Mouse (Mus musculus) cerebellum, adult 9-11 months (tissue): ENCODE measurements around the gene Adcy5.

ENCODE experiments used
- DNase-seq: peaks from one replicate; pipeline ENCODE4 v3.0.0; 2022

The Adcy5 gene

DNA sequence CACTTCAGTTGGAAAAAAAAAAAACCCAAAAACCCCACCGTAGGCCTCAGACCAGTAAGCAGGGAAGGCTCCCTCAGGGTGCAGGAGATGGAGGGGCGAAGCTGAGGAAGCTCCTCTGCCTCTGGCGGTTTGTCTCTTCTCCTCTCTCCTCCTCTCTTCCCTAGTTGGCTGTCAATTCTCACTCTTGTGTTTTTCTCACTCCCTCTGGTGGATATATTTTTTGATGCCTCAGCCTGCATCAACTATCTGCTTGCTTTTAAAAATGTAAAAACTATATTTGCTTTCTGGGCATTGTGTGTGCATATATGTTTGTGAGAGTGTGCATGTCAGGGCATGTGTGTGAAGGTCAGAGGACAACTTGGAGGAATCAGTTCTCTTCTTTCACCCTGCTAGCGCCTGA lies 117.7 kb downstream of the Adcy5 start:
- DNase-seq: no peak

DNA sequence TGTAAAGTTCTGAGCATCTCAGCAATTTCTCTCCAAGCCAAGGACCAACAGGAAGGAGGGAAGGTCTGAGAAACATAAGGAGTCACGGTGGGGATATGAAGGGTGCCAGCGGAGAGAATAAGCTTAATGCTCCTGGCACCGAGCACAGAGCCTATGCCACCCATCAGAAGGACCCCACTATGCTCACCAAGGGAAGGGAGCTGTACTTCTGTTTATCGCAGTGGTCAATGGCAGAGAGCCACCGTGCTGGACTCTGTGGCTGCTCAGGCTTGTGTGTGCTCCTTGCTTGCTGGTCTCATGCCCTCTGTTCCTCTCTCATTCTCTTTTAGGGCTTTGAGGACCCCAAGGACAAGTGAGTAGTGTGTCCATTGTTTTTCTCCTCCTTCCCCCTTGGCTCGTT lies 123.5 kb downstream of the Adcy5 start:
- DNase-seq: no peak

DNA sequence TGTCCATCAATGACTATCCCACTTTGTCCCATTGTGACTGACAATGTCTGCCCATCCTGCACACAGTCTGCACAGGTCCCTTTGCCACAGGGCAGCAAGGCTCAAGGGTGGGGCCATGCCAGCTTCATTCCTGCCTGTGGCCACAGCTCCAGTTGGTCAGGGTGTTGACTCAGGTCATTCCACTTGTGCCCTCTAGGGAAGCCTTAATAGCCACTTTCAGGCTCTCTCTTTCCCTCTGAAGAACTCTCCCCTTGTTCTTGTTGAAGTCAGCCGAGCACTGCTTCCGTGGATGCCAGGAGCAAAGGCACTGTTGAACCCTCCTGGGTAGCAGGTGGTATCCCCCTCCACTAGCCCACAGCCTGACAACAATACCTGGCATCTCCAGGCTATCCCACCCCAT lies 127.8 kb downstream of the Adcy5 start:
- no peak for DNase-seq

DNA sequence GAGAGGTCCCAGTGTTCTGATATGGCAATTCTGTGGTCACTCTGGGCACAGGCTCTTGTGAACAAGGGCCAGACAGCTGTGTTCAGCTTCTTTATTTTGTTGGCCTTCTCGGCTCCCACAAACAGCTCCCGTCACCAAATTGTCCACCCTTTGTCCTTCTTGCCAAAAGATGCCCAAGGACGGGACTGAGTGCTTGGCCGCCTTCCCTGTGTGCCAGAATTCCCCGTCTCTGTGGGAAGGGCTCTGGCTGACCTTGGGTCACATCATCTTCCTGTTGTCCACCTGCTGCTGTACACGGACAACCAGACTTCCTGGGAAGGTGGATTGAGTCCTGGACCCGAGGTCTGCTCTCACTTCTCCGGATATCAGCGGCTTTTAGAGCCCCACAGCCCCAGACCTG lies 131.1 kb downstream of the Adcy5 start:
- no peak for DNase-seq

DNA sequence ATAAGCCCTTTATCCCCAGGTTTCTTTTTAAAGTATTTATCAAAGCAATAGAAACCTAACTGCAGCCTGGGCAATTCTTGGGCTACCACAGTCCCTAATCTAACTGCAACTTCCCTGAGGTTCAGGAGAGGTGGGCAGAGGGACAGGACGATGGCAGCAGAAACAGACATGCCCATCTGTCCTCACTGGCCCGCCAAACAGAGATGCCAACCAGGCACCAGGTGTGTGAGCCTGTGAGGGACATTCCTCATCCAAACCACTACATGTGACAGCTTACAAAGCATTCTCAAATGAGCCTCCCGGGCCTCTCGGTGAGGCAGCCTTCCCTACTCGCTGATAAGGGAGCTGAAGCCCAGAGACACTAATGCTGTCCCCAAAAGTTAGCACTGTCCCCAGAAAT lies 132.6 kb downstream of the Adcy5 start:
- DNase-seq: no peak

DNA sequence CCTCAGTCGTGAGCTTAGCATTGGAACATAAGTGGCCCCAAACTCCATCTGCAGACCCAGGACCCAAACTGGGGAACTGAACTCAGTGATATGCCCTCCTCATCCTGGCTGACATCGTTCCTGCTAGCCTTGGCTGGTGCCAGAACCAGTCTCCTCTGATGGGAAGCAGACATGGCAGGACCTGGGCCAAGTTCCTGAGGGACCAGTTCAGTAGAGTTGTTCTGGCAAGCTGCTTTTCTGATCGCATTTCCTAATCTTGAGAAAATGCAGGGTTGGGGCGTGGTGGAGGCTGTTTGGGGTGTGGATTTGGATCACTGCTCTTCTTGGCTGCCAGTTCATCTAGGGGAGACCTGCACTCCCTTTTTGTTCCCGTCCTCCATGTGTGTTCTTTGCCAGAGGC lies 143.1 kb downstream of the Adcy5 start:
- DNase-seq: no peak

DNA sequence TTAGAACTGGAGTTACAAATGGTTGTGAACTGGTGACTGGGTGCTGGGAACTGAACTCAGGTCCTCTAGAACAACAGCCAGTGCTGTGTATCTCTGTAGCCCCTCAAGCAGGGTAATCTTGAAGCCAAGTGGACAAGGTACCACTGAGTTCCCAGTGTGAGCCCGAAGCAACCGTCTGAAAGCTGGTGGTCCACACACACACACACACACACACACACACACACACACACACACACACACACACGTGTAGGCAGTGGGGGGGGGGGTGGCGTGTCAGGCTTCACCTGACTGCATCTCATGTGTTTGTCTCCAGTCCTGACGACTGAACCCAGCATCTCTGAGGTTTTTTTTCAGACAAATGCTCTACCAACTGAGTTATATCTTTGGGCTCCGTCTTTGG lies 145.5 kb downstream of the Adcy5 start:
- no peak for DNase-seq

DNA sequence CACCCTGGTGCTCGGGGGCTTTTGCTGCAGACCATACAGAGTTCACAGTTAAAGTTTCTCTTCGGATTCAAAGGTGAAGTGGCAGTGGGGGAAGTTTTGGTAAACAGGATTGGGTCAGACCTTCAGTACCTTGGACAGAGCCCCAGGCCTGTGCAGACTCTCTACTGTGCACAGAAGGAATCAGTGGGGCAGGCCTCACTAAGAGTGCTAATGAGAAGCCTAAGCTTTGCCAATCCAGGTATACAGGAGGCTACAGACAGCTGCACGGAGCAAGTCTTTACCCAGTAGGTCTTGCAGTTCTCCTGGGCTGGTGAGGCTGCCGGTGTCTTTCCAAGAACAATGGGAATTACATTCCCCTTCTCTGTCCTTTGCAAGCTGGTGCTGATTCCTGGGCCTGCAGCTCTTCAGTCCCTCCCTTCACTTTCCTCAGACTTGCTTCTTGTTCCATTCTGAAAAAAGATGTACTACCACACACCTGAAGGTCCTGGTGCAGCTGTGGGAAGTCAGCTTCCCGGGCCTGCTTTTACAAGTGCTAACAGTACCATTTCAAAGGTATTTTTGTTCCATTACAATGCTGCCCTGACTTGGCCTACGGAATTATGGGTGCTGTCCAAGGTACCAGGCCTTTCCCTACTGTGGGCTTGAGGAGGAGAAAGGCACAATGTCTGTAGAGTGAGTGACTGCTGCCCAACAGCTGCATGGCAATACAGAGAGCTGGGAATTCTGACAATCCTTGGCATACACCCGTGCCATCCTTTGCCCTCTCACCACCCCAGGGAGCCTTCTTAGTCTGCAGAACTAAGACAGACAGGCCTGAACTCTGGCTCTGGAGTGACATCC lies 148.0 kb downstream of the Adcy5 start:
- no peak for DNase-seq

DNA sequence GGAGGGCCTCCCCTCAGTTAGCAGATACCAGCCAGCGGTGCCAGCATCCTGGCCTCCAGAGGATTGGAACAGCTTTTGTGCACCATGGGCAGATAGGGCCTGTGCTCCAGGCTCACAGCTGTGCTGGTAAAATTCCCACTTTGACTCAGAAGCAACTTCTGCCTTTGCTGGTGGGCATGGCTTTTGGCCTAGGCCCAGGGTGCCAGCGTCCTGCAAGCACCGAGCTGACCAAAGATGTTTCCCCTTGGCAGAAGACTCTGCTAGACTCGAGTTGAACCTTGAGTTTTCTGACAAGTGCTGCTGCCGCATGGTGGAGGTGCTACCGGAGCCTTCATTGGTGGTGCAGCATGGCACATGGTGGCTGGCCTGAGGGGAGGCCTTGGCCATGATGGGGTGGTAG lies 149.0 kb downstream of the Adcy5 start:
- no peak for DNase-seq

DNA sequence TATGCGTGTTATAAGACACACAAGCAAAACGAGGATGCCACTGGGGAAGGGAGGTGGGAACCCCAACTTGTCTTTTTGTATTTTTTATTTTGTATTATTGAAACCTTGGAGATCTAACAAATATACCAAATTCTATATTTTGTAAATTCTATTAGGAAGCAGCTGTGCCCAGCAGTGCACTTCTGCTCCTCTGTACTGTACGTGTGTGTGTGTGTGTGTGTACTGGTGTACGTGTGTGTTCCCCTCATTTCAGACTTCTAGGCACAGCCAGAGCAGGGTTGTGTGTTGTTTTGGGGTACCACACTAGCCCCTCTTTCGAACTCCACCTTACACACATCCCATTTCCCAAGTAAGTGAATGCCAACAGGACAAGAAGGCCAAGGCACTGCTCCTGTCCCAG lies 149.7 kb downstream of the Adcy5 start:
- no peak for DNase-seq

DNA sequence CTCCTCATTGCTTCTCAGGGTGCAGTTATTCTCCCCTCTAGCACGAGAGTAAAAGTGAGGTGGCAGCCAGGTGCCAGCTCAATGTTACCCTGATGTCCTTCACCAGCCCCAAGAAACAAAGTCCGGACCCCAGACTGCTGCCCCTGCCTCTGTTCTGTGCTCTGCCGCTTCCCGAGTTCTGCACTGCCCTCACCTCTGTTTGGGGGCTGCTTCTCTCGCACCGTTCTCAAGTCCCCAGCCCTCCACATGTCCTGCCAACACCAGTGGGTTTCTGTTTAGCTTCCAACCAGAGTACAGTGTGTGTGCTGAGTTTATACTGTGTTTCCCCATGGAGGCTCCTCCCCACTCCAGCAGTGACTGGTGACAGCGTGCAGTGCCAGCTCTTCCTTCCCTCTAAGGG lies 150.5 kb downstream of the Adcy5 start:
- no peak for DNase-seq

DNA sequence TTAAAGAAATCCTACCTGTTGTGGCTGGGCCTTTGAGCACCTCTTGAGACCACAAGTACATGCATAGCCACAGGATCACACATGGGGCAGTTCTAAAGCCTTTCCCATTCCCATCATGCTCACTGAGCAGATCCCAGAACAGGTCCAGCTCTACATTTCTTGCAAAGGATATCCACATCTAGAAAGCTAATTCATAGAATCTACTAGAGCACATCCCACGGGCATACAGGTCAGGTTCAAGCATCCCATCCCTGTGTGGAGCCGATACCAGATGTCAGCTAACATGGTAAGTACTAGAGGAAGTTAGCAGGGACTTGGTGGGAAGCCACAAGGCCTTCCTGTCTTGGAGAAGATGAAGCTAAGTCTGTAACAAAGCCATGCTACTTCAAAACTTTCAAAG lies 152.0 kb downstream of the Adcy5 start:
- no peak for DNase-seq

DNA sequence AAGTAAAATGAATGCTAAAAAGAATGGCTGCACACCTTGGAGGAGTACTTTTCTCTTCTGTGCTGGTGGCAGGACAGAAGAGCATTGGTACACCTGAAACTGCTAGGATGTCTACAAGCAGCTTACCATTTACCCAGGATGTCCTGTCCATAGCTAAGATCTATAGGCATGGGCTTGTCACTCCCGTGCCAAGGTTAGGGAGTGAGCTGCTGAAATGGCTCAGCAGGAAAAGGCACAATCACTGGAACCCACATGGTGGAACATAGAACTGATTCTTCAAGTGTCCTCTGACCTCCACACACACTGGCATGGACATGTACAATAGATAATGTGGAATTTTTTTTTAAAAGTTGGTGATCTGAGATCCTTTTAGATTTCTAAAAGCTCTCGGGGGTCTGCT lies 152.7 kb downstream of the Adcy5 start:
- DNase-seq: no peak

DNA sequence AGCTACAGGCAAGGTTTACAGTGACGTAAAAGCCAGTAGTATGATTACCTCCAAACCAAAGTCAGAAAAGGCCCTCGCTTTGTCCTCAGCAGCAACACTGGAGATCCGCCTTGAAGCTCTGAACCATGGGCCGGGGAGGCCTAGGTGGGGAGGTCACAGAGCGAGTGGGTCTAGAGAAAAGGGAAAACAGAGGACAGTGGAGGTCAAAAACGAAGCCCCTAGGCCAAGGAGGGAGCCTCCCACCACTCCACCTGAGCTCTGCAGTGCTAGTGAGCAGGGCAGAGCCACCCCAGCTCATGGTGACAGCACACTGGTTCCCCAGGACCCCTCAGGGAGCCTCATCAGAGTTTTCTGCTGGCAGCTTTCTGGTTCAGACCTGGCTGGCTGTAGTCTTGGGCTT lies 153.3 kb downstream of the Adcy5 start:
- DNase-seq: no peak

DNA sequence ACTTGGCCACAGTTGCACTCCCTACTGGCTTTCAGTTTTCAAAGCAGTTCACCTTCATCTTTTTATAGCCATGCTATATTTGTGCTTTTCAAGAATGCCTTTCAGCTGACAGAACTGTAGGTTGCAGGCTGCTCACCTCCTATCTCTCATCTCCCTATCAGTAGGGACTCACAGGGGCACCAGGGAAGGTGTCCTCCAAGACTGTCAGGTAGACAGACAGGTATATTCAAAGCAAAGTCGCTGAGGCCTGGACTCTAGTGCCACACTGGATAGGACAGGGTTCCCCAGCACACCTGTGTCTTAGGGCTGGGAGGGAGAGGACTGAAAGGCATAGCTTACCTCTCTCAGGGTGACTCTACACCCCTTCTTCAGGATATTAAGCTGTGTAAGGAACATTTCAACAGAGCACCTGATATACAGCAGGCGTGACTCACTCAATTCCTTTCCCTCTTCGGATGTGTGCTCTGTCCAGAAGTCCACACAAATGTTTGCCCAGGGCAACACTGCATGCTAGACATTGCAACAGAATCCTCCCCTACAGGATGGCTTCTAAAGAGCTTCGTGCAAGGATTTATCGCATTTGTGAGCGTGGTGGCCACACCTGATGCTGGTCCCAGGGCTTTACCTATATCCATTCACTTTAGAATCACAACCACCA lies 153.9 kb downstream of the Adcy5 start:
- DNase-seq: no peak

DNA sequence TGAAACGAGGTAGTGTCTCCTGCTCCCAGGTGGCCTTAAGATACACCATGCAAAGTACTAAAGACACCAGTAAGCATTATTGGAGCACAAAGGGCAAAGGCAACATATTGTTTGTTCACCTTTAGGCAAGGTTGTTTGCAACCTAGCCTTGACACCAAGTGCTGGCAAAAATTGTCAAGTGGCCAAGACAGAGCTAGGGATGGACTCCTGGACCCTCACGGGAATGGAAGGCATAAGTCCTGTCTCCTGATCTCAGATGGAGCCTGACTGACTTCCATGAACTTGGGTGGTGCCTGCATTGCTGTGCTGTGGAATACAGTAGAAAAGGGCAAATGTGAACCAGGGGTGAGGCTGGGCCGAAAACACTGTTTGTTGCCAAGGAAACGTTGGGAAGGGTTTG lies 155.0 kb downstream of the Adcy5 start:
- no peak for DNase-seq

DNA sequence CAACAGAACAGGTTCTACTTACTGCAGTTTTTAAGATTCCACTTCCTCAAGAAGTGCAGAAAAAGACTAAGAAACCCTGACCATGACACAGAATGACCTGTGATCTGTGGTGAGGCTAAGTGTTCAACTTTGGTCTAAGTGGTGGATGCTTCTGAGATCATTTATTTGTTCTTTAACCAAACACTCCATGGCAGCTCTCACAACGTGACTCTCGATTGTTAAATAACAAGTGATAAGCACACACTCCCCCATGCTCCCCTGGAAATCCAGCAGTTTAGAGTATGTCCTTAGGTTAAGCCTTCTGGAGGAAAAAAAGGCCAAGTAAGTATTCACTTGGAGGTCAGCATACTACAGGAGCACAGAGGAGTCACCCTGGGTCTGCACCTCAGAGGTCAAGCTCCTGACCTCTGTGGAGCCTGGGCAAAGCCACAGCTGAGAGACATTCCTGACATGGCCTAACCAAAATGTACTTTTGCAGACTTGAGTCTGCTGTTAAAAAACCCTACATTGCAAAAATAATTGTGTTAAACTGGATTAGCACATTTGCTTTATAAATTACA lies 156.0 kb downstream of the Adcy5 start:
- no peak for DNase-seq

DNA sequence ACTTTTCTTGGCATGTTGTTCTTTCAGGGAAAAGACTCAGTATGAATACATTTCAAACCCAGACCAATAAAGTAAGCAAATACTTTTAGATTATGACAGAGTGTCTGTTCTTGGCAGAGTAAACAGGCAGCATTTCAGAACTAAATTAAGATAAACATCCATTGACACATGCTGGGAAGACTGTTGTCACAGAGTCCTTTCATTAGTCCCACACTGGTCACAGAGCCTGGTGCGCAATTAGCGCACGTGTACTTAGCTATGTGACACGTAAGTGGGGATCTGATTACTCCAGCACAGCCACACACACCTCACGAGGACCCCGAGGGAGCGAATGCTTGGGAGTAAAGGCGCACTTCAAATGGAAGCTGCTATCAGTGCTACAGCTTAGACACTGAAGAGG lies 156.9 kb downstream of the Adcy5 start:
- DNase-seq: no peak

DNA sequence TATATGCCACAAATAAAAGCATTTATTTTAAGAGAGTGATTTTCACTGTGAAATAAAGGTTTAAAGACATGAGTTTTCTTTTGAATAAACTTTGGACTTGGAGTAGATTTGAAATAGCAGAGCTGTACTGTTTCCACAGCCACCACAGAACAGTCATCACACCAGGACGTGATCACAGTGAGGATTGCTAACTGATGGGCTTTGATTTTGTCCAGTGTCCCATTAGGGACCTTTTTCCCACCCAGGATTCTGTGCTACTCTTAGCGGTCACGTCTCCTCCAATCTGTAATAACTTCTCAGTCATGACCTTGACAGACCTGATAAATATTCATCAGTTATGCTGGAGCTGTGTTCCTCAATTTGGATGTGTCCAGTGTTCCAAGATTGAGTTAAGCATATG lies 160.8 kb downstream of the Adcy5 start:
- no peak for DNase-seq

DNA sequence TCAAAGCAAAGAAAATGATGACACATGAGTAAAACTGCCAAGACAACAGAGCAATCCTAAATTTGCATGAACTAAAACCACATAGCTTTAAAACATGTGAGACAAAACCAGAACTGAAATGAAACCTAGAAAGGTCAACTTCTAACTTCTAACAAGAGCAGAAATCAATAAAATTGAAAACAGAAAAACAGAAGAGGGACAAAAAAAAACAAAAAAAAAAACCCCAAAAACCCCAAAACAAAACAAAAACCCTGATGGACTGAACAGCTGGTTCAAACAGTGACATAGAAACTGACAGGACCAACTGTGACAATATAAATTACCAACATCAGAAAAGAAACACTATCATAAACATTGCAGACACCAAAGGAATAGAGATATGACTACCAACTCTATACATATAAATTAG lies 162.2 kb downstream of the Adcy5 start:
- DNase-seq: no peak

DNA sequence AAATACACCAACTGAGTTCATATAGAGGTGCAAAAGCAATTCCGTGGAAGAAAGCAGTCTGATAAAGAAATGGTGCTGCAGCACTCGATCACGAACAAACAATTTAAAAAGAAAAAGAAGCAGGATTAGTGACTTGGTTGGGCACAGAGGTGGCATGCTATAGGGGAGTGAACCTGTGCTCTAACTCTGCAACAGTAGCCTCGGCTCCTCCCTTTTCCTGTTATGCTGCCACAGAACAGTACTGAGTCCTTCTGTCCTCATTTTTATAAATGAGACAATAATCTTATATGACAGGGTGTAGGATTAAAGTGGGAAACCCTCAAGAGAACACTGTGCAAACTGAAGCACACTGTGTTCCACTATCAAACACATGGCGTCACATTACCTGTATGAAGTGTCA lies 162.8 kb downstream of the Adcy5 start:
- DNase-seq: no peak

DNA sequence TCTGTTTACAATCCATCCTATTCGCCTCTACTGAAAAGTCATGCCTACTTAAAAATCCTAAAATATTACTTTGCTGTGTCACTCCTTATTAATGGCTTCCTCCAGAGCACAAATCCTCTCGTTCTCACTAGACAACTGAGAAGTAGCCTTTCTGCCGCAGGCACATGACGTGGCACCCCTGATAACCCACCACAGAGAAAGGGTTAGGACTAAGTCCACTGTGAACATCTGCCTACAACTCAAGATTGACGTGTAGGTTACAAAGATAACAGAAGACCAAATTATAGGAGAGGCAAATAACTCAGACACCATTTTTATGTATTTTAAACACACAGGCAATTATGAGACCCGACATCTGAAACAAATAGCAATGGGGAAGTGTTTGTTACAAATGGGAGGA lies 163.7 kb downstream of the Adcy5 start:
- DNase-seq: no peak

DNA sequence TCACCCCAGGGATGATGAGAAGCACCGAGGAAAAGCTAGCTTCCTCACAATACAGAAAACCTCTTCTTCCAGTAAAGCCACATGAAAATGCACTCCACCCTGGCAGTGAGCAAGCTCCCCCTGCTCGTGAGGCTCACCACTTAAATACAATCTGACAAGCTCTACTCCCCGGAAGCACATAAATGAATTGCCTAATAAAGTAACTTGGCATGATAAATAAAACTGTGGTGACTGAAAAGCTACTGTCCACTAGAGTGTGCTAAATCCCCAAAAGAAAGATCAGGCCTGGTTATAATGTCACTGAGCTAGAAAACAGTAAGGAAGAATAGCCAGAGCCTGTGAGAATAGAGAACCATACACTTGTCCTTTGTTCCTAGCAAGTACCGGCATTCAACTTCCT lies 164.7 kb downstream of the Adcy5 start:
- peak; percentile 20 for DNase-seq

DNA sequence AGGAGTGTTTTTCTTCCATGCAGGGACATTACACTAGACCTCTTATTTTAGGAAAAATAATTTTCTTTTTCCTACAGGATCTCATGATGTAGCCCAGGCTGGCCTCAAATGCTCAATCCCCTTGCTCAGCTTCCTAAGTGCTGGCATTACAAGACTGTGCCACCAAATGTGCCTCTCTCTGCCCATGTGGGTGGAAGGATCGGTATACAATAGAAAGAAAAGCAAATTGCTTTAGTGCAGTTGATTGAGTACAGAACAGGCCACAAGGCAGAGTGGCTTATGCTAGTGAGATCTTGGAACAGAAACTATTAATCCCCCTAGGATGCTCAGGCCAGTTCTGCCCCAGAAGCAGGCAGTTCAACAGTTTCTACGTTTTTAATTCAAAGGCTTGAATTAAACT lies 165.1 kb downstream of the Adcy5 start:
- no peak for DNase-seq

DNA sequence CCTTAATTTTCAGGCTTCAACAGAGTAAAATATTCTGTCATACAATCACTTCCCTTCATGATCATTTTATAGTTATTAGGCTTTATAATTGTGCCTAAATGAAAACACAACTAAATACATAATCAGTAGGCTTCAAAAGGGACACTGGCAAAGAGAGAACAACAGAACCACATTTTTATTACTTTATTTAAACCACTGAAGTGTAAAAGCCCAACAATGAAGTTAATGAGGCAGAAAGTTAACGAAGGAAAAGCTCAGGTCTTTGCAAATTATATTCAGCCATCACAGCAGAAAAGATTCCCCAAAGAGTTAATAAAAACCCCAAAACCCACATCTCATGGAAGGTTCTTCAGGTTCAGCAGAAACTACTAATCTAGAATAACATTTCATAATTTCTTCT lies 175.8 kb downstream of the Adcy5 start:
- no peak for DNase-seq
